Mouse (Mus musculus) heart, adult 11 months (tissue): ENCODE data around the gene Mrpl14.
A peak's percentile ranks its signal among the peaks of the same experiment; 100 is the strongest.

Experiments
- DNase-seq: peaks from one replicate; pipeline ENCODE4 v3.0.0; 2022

Gene Mrpl14

DNA sequence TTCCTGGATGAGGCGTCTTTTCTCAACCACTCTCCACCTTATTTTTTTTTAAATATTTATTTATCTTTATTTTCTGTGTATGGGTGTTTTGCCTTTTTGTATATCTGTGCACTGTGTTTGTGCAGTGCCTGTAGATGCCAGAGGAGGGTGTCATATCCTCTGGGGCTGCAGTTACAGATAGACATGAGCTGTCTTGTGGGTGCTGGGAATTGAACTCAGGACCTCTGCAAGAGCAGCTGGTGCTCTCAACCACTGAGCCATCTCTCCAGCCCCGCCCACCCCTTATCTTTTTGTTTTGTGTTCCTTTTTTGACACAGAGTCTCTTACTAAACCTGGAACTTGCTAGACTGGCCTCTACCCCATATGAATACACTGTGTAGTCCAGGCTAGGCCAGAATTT lies 41.4 kb downstream of the Mrpl14 start:
- DNase-seq: no peak

DNA sequence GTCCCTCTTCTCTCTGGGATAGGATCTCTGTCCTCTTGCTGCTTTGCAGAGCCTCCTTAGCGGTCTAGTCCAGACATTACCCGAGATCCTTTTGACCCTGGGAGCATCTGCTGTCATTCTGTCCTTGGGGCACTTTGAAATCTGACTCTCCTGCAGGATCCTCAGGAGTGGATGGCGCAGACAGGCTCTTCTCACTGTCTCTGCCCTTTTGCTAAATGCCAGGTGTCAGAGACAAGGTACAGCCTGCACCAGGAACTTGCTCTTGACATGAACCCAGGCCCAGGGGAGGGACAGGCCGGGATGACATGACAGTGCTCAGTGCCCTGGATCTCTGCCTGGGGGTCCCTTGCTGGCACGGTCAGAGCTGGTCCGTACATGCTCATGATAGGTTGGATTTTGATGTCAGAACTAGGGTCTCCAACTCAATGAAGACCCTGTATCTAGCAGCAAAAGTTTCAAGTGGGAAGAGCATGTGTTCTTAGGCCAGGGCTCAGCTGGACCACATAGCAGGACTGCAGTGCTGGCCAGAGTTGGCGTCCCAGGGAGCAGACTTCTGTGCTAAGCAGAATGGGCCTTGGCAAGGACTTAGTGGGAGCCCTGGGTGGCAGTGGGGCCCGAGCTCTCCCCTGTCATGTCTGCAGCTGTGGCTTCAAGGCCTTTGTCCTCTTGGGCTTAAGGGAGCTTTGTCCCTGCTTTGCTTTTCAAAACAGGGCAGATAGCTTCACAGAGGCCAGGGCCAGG lies 42.0 kb downstream of the Mrpl14 start:
- DNase-seq: no peak

DNA sequence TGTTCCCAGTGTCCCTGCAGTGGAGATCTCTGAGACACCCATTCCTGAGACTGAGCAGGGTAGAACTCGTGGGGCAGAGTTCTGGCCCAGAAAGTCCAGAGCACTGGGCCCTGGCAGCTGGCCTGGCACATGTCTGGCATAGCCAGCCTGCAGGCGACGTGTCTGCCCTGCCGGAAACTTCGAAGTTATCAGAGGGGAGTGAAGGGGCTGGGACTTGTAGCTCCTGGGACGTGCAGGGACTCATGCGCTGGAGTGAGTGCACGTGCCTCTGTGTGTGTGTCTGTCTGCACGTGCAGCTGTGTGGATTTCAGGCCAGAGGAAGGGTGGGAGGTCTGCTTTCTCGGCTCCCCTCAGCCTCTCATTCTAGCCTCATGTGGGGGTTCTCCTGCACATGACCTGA lies 43.3 kb downstream of the Mrpl14 start:
- DNase-seq: no peak

DNA sequence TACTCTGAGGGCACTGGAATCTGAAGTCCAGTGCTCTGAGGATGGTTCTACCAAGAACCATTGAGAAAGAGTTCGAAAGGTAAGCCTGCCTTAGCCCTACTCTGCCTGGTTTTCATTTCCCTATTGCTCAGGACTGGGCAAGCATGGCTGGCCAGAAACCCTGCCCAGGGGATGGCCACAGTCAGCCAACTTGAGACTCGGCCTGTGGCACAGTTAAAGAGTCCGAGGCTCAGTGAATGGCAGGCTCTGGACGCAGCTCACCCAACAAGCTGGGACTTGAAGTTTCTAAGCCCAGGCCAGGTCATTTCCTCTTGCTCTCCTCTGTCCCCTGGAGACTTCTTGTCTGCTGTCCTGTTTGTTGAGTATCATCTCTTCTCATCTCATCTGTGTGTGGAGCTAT lies 44.6 kb downstream of the Mrpl14 start:
- DNase-seq: no peak

- peak; percentile 96 for DNase-seq
Observed at GRCm38 (mm10) chr17:45731172-45731864, 45.2 kb downstream of the Mrpl14 start.

DNA sequence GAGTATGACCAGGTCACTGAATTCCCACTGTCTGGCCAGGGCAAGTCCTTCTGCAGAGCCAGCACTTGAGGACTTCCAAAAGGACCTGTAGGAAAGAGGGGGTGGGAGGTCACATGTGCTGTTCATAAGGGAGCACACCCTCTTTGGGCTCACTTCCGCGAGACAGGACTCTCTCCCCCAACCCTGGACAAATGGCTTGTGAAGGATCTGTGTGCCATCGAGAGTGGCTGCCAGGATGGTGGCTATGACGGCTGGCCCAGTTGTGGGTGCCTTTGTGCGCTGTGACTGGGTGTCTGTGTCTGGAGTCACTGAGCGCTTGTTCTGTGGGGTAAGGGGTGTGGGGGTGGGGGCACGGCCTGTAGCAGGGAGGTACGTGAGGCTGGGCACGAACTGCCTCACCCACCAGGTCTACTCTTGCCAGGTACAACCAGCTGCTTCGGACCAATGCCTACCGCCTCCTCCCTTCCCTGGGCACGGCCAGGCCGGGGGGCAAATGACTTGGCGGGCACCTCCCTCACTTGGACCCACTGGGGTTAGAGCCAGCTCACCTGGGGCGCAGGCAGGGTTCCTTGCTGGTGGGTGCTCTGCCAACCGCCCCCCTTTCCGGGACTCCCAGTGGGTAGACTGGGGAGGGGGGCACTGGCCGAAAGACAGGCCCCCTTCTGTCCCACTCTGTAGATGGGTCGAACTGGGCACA lies 47.1 kb downstream of the Mrpl14 start:
- DNase-seq: no peak

GRCm38 (mm10) chr17:45733735-45734301 lies 47.7 kb downstream of the Mrpl14 start, which contains the start of gene 1600014C23Rik:
Gene 1600014C23Rik, minus strand, starts transcription at chr17:45733844.
- peak; percentile 94 for DNase-seq

GRCm38 (mm10) chr17:45734333-45734732 lies 48.2 kb downstream of the Mrpl14 start:
- no peak for DNase-seq

GRCm38 (mm10) chr17:45734881-45735280 lies 48.8 kb downstream of the Mrpl14 start:
- peak; percentile 92 for DNase-seq

GRCm38 (mm10) chr17:45735382-45736310 lies 49.5 kb downstream of the Mrpl14 start:
- DNase-seq: peak; percentile 97

- DNase-seq: peak; percentile 99
Observed at GRCm38 (mm10) chr17:45736311-45737077, 50.4 kb downstream of the Mrpl14 start.

GRCm38 (mm10) chr17:45737078-45737601 lies 51.0 kb downstream of the Mrpl14 start:
- peak; percentile 93 for DNase-seq

GRCm38 (mm10) chr17:45742371-45743147 lies 56.4 kb downstream of the Mrpl14 start:
- DNase-seq: peak; percentile 90

DNA sequence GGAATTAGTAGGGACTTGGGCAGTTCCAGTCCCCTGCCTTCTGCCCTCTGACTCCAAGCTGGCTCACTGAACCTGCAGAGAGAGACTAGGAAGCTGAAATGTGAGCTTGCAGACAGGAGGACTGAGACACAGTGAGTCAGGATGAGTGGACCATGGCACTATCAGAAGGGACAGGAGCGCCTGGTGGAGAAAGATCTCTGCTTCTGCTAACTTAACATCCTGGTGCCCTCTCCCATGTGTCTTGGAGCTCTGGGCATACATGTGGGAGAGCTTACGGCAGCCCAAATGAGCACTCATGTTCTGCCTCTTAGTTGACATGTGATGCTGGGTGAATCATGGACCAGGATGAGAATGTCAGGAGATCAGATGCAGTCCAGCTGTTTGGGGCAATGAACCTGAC lies 59.5 kb downstream of the Mrpl14 start:
- no peak for DNase-seq

DNA sequence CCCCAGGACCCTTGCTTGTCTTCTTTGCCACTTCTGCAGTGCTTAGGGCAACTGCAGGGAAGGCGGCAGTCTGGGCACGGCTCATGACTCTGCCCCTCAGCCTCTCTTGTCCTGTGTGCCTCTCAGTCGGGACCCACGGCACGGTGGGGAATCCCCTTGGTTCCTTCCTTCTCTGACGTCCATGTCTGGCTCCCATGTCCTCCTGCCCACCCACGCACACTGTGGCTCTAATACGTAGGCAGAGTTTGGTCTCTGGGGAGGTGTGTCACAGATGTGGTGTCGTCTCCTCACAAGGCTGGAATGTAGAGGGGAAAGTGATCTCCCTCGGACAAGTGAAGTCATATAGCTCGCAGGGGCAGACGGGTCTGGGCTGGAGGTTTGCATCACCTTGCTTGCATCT lies 60.6 kb downstream of the Mrpl14 start:
- DNase-seq: no peak

DNA sequence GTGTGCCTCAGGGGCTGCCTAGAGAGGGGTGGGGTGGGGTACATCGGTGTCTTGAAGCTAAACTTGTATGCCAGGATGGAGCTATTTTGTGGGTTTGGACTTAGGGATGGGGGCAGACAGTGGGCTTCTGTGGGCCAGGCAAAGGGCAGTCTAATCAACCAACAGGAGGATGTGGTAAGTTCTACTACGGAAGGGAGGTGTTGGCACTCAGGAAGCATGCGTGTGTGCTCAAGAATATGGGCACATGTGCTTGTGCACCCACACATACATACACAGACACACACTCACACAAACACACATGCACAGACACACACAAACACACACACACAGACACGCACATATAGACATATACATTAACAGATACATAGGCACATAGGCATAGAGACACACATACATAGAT lies 61.2 kb downstream of the Mrpl14 start:
- no peak for DNase-seq
